18 mouse cellular contexts compared by ENCODE assay signal in genomic region chr2:27128990-27129389, GRCm38 (mm10). TPM values are rescaled to one million over a fixed set of nuclear protein-coding genes. Genes with fewer than 3 reads are reported as not detected.
"Had no signal": no experiment of that assay in that cellular context is flagged by ENCODE, and none has a peak within 500 bp of the region (broad histone marks: within the 10 kb centered on the region; RNA-seq: fewer than 3 reads in every experiment).

No protein-coding gene starts in this region.

- ATAC-seq: liver, embryonic 12.5 days; midbrain, embryonic 13.5 days had no signal

- H3K36me3 ChIP-seq: limb, embryonic 15.5 days; liver, embryonic 12.5 days; midbrain, embryonic 13.5 days; neural tube, embryonic 12.5 days had no signal

- H3K27me3 ChIP-seq: limb, embryonic 15.5 days; midbrain, embryonic 13.5 days had no signal

- H3K27ac ChIP-seq: left cerebral cortex, adult 2 months; limb, embryonic 15.5 days; liver, embryonic 12.5 days; macrophage; midbrain, embryonic 13.5 days; neural tube, embryonic 12.5 days; stomach, postnatal 0 days had no signal

- DNase-seq: kidney, adult 18-20 months; kidney, postnatal 10 days; kidney, postnatal 4 days; lung, embryonic 14.5 days; lung, postnatal 14 days; right cerebral cortex, postnatal 4 days; thymus, postnatal 4 days had no signal

- H3K4me3 ChIP-seq: left cerebral cortex, adult 2 months; limb, embryonic 15.5 days; liver, embryonic 12.5 days; midbrain, embryonic 13.5 days; myocyte; neural tube, embryonic 12.5 days had no signal

- H3K4me1 ChIP-seq: limb, embryonic 15.5 days; midbrain, embryonic 13.5 days; neural tube, embryonic 12.5 days had no signal

- H3K9ac ChIP-seq: limb, embryonic 15.5 days; liver, embryonic 12.5 days; lung, embryonic 14.5 days; midbrain, embryonic 13.5 days; neural tube, embryonic 12.5 days had no signal

- H3K9me3 ChIP-seq: limb, embryonic 15.5 days; liver, embryonic 12.5 days; midbrain, embryonic 13.5 days; neural tube, embryonic 12.5 days had no signal

- H3K4me2 ChIP-seq: limb, embryonic 15.5 days; liver, embryonic 12.5 days; lung, embryonic 14.5 days; midbrain, embryonic 13.5 days; neural tube, embryonic 12.5 days had no signal

RNA-seq across cellular contexts. Expression of gene Fam163b, which starts 13.3 kb away (rescaled TPM):
- polyA plus RNA-seq: kidney, embryonic 14.5 days; liver, embryonic 16.5 days; macrophage; spleen, adult 2 months had no signal

RNA-seq across cellular contexts. Expression of gene Dbh, which starts 36.0 kb away (rescaled TPM):
- polyA plus RNA-seq: kidney, embryonic 14.5 days; macrophage; spleen, adult 2 months had no signal

RNA-seq across cellular contexts. Expression of gene Adamtsl2, which starts 49.8 kb away (rescaled TPM):
- polyA plus RNA-seq: macrophage had no signal

RNA-seq across cellular contexts. Expression of gene Mymk, which starts 57.0 kb away (rescaled TPM):
- polyA plus RNA-seq: macrophage; midbrain, embryonic 13.5 days had no signal
